Mouse (Mus musculus) liver, postnatal 0 days (tissue): Measurements from ENCODE around the gene Rnf121. TPM values are rescaled to one million over a fixed set of nuclear protein-coding genes. Genes with fewer than 3 reads are reported as not detected.

Experiments
- ATAC-seq: fragments of 200-750 bp; cut with Nextera tagmentation; 2 replicates; pipeline ENCODE4 v1.8.0; 2017; ENCODE audit warnings: mild to moderate bottlenecking, moderate library complexity
- DNase-seq: peaks from one replicate; pipeline ENCODE4 v3.0.0-alpha.2; 2016
- H3K27ac ChIP-seq: fragments of 300-500 bp; sonication (generic); 2 replicates; pipeline ENCODE4 v1.5.1; 2014; ENCODE audit warnings: antibody characterized with exemption, moderate library complexity, mild to moderate bottlenecking, low read depth
- H3K27me3 ChIP-seq: fragments of 300-500 bp; sonication (generic); 2 replicates; pipeline ENCODE4 v1.6.1; 2014; ENCODE audit warnings: low read length, control low read depth, mixed read lengths; ENCODE audit not compliant: insufficient read depth
- H3K36me3 ChIP-seq: fragments of 300-500 bp; sonication (generic); replicated peaks from 2 replicates; pipeline ENCODE4 v1.6.1; 2014; ENCODE audit warnings: mild to moderate bottlenecking, control low read depth, low read length, moderate library complexity, mixed read lengths; ENCODE audit not compliant: insufficient read depth
- H3K4me1 ChIP-seq: fragments of 300-500 bp; sonication (generic); 2 replicates; pipeline ENCODE4 v1.6.1; 2014; ENCODE audit warnings: antibody characterized with exemption, mild to moderate bottlenecking, control low read depth; ENCODE audit not compliant: insufficient read depth
- H3K4me2 ChIP-seq: fragments of 300-500 bp; sonication (generic); 2 replicates; pipeline ENCODE4 v1.6.1; 2014; ENCODE audit warnings: low read depth, mild to moderate bottlenecking, low read length, moderate library complexity, mixed read lengths
- H3K4me3 ChIP-seq: fragments of 300-500 bp; sonication (generic); 2 replicates; pipeline ENCODE4 v1.5.1; 2014; ENCODE audit warnings: low read depth, low read length
- H3K9ac ChIP-seq: fragments of 300-500 bp; sonication (generic); replicated peaks from 2 replicates; pipeline ENCODE4 v1.6.1; 2014; ENCODE audit warnings: mild to moderate bottlenecking, moderate library complexity
- H3K9me3 ChIP-seq: fragments of 300-500 bp; sonication (generic); 2 replicates; pipeline ENCODE4 v1.6.1; 2016; ENCODE audit warnings: mild to moderate bottlenecking, control low read depth, low read length, mixed read lengths
- CTCF ChIP-seq: sonication (generic); IDR thresholded peaks from 2 replicates; pipeline ENCODE4 v1.5.1; 2016; ENCODE audit warnings: antibody characterized with exemption, low read depth
- EP300 ChIP-seq: IDR thresholded peaks from 2 replicates; pipeline ENCODE4 v1.6.1; 2016; ENCODE audit warnings: antibody characterized with exemption, low read depth, mild to moderate bottlenecking
- WGBS: fragments of 180-500 bp; shearing (Covaris S2); extraction: QIAGEN DNeasy Blood & Tissue Kit; methylation state at CpG from one replicate; pipeline ENCODE4 v1.1.7; 2014; ENCODE audit not compliant: insufficient replicate concordance; 5-methylcytosine and 5-hydroxymethylcytosine counted together
- polyA plus RNA-seq: library from polyadenylated mRNA; unstranded; fragments of >200 nt; fragmentation: Nextera tagmentation; extraction: Ambion mirVana; gene quantifications from 2 replicates; pipeline ENCODE4 v1.2.1, GENCODE M21; 2015

Gene Rnf121
- polyA plus RNA-seq, 1 experiment from 2014 or later, result 10.0 TPM

DNA sequence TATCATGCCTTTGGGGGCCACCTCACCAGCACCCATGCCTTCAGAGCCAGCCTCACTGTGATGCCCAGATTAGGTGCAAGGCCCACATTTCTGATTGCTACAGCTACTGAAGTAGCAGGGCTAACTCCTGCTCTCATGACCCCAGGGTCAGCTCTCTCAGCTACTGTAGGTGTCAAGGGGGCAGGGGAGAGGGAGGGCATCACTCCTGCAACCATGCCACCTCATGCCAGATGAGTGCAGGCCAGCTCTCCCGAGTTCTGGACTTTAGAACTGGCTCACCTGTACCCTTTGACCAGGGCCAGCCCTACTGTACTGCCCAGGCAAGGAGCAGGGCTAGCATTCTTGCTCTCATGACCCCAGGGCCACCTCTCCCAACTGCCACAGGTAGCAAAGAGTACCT is 82.5 kb downstream of the Rnf121 start:
- H3K27ac ChIP-seq, result no peak overlapping the region
- ATAC-seq (peak; percentile 25; the same call in 1 of the 2 replicates), DNase-seq (no peak)
- no peaks in the 10 kb centered on the region for H3K9me3 ChIP-seq
- no peaks in the 10 kb centered on the region for H3K4me1 ChIP-seq
- no peaks in the 10 kb centered on the region for H3K27me3 ChIP-seq
- TF ChIP-seq CTCF (no peak), EP300 (no peak)
- no peak overlapping the region for H3K9ac ChIP-seq
- no peak overlapping the region for H3K4me2 ChIP-seq
- H3K4me3 ChIP-seq, result no peak overlapping the region
- H3K36me3 ChIP-seq, result peaks cover 28% of the 10 kb centered on the region
- 53% methylated on average over 1 of the region's 1 CpGs for WGBS

DNA sequence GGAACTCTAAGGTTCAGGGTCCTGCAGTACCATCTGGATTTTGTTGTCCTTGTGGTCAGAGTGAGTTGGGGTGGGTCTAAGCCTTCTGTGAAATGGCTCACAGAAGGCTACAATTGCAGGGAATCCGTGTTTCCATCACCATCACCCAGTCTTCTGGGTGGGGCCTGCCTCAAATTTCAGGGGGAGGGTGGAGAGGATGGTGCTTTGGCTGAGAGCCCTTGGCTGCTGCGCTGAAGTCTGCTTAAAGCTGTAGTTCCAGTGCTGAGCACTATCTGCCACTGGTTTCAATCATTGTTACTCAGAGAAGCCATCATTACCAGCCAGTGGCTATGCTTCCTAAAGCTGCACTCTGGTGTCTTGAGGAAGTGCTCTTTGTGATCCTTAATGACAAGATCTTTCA is 90.8 kb downstream of the Rnf121 start:
- H3K36me3 ChIP-seq, result peaks cover 5% of the 10 kb centered on the region; the same call in 1 of the 2 replicates
- no peak for ATAC-seq
- no peak overlapping the region for H3K27ac ChIP-seq
- peaks cover 19% of the 10 kb centered on the region for H3K4me1 ChIP-seq
- no peak for DNase-seq
- TF ChIP-seq CTCF (no peak), EP300 (no peak)
- H3K9me3 ChIP-seq, result no peaks in the 10 kb centered on the region
- 50% methylated on average over 2 of the region's 2 CpGs for WGBS
- H3K27me3 ChIP-seq, result no peaks in the 10 kb centered on the region
- H3K9ac ChIP-seq, result no peak overlapping the region
- no peak overlapping the region for H3K4me2 ChIP-seq
- no peak overlapping the region for H3K4me3 ChIP-seq

DNA sequence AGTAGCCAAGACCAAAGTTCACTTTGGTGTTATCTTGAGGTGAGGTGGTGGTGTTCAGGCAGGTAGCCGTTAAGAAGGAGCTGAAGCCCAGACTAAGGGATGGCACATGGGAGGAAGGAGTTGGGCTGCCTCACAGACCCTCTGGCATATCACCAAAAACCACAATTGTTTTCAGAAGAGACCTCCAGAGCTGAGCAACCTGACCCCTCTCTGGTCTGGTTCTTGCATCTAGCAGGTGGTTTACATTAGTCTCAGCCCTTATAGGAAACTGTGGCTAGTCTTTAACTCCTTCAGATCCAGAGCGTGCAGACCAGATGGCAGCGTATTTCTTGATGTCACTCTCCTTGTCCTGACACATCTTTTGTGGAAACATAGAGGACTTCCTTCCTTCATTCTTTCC is 91.5 kb downstream of the Rnf121 start:
- 76% methylated on average over 3 of the region's 3 CpGs for WGBS
- Histone ChIP-seq H3K9me3 (no peaks in the 10 kb centered on the region), H3K36me3 (0 out of 2 replicates have a peak, but pooled peaks cover 3% of the 10 kb centered on the region), H3K4me3 (no peak overlapping the region), H3K9ac (no peak overlapping the region), H3K4me1 (peaks cover 25% of the 10 kb centered on the region), H3K4me2 (no peak overlapping the region), H3K27ac (no peak overlapping the region), H3K27me3 (no peaks in the 10 kb centered on the region)
- ATAC-seq (no peak), DNase-seq (no peak)
- TF ChIP-seq CTCF (no peak), EP300 (no peak)

GRCm38 (mm10) chr7:101971721-101972120 is 93.5 kb downstream of the Rnf121 start:
- Histone ChIP-seq H3K9me3 (no peaks in the 10 kb centered on the region), H3K4me3 (peak overlapping the region; percentile 83), H3K4me1 (peaks cover 27% of the 10 kb centered on the region), H3K27ac (peak overlapping the region; percentile 99), H3K27me3 (no peaks in the 10 kb centered on the region), H3K36me3 (no peaks in the 10 kb centered on the region), H3K9ac (peak overlapping the region; percentile 84), H3K4me2 (peak overlapping the region; percentile 99)
- no peak for TF ChIP-seq CTCF
- TF ChIP-seq EP300, result no peak
- WGBS, result 46% methylated on average over 2 of the region's 2 CpGs
- DNase-seq (no peak), ATAC-seq (no peak)

DNA sequence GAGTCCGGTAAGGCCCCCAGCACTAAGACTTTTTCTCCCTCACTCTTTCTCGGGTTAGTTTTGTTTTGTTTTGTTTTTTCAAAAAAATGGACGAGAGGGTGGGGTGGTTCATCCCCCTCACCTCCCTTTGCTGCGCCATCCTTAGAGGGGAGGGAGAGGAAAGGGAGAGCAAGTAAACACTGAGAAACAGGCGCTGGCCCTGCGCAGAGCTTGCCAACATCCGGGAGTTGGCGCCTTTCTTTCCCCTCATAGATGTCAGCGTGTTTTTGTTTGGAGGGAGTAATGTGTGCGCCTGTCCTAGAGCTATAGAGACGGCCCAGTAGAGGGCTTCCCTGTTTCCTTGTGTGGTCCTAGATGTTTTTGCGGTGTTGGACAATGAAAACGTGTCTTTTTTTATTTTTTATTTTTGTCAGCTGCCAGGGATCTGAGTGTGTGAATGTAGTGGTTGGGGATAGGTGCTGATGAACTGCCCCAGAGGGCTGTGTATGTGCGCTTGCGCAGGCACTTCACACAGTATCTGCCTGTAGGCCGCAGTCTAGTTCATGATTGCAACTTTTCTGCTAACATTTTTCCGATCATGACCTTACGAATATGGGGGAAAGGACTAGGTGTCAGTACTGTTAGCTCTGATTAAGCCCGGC is 94.3 kb downstream of the Rnf121 start:
- Histone ChIP-seq H3K4me2 (peak overlapping the region; percentile 99), H3K9me3 (no peaks in the 10 kb centered on the region), H3K9ac (peak overlapping the region; percentile 84), H3K4me3 (peak overlapping the region; percentile 83), H3K27ac (peak overlapping the region; percentile 99), H3K36me3 (no peaks in the 10 kb centered on the region), H3K27me3 (no peaks in the 10 kb centered on the region), H3K4me1 (peaks cover 28% of the 10 kb centered on the region)
- TF ChIP-seq EP300 (no peak), CTCF (0 out of 2 replicates have a peak, but pooled peaks have one; percentile 14)
- peak; percentile 75 for DNase-seq
- 2% methylated on average over 19 of the region's 19 CpGs for WGBS
- peak; percentile 74 for ATAC-seq

GRCm38 (mm10) chr7:101970429-101970775 is 94.9 kb downstream of the Rnf121 start:
- no peaks in the 10 kb centered on the region for H3K36me3 ChIP-seq
- H3K4me1 ChIP-seq, result peaks cover 32% of the 10 kb centered on the region
- peak overlapping the region; percentile 99 for H3K4me2 ChIP-seq
- no peaks in the 10 kb centered on the region for H3K27me3 ChIP-seq
- H3K4me3 ChIP-seq, result peak overlapping the region; percentile 83
- DNase-seq, result peak; percentile 91
- 0% methylated on average over 16 of the region's 17 CpGs for WGBS
- peak overlapping the region; percentile 99 for H3K27ac ChIP-seq
- H3K9ac ChIP-seq, result peak overlapping the region; percentile 84
- H3K9me3 ChIP-seq, result no peaks in the 10 kb centered on the region
- TF ChIP-seq CTCF, result no peak
- no peak for TF ChIP-seq EP300
- peak; percentile 71 for ATAC-seq
